Mouse (Mus musculus) left cerebral cortex, adult 2 months (tissue): ENCODE data around the gene Nabp2. TPM values are rescaled to one million over a fixed set of nuclear protein-coding genes. Genes with fewer than 3 reads are reported as not detected.

Source experiments
- DNase-seq, 2 experiments: peaks; one replicate each; pipeline ENCODE4 v3.0.0; 2021 to 2022; ENCODE audit warnings: low spot score in 2 of 2, mixed read lengths in 1 of 2; ENCODE audit errors: extremely low spot score in 1 of 2
- H3K27ac ChIP-seq: fragments of 200-600 bp; 2 replicates; pipeline ENCODE4 v1.8.1; 2022
- H3K4me3 ChIP-seq: fragments of 200-600 bp; 2 replicates; pipeline ENCODE4 v1.8.1; 2022
- CTCF ChIP-seq: fragments of 200-600 bp; IDR thresholded peaks from 2 replicates; pipeline ENCODE4 v1.8.1; 2022; ENCODE audit warnings: antibody characterized with exemption, mild to moderate bottlenecking, moderate library complexity
- intact Hi-C: fragments of 180-260 bp; cut with DNase I; formaldehyde crosslinking; loops from one replicate; pipeline ENCODE4 v1.15.1; 2025
- long read RNA-seq, 2 experiments: library from polyadenylated mRNA; stranded (forward); transcript quantifications; one replicate each; pipeline ENCODE4 v2.0.0; 2021; ENCODE audit warnings: borderline mapping rate in 2 of 2
- total RNA-seq, 2 experiments: library from RNA; stranded (reverse); gene quantifications; 2 replicates each; pipeline ENCODE4 v1.2.3; 2021

Nabp2 gene
- 10 to 100 TPM; 87.0 to 91.1 TPM for total RNA-seq
- long read RNA-seq, experiment 1, transcript Nabp2-201 (7 exons, 1,130 nt), result major isoform, 25 of 40 reads
- long read RNA-seq, experiment 1, transcript Nabp2-202 (6 exons, 1,371 nt), result minor isoform, 7 of 40 reads
- long read RNA-seq, experiment 1, partial matches to known transcripts, result 0 of 40 reads
- long read RNA-seq, experiment 1, other reads (novel, unspliced or antisense), result 5 of 40 reads
- long read RNA-seq, experiment 2, transcript Nabp2-202 (6 exons, 1,371 nt), result minor isoform, 6 of 33 reads
- long read RNA-seq, experiment 2, transcript Nabp2-201 (7 exons, 1,130 nt), result major isoform, 23 of 33 reads
- long read RNA-seq, experiment 2, partial matches to known transcripts, result 2 of 33 reads
- long read RNA-seq, experiment 2, other reads (novel, unspliced or antisense), result 2 of 33 reads

DNA sequence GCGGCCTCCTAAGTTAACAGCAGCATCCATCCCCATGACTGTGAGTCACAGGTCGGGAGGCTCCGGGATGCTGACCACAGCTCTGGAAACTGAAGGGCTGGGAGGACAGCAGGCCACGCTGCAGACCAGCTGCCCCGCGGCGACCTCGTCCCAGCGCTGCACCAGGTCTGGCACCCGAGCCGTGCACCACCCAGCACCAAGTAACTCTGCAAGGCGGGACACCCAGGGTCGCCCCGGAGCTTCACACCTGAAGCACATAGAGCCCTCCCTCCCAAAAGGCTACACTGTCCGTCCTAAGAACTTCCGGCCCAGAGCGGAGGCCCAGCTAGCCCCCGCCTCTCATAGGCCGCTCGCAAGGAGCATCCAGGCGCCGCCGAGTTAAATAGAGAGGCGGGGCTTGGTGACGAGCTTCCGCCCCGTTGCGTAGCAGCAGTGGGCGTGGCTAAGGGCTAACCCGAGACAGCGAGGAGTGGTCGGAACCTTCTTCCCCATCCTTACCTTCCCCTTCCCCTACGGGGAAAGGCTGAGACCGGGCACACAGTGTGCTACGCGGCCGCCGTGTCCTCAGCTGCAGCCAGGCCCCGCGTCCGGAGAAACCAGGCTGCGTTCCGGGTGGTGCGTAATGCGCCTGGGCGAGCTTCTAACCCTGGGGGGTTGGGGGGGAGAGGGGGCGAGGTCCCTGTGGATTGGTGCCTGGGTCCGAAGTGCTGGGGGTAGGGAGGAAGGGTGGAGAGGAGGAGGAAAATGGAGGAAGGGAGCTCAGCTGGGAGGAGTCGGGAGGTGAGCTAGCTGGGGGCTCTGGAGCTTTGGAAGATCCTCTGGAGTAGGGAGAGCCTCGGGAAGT is at the start of gene Nabp2, which contains the start of gene Rnf41:
Gene Nabp2 (minus strand): TSS at position 282 of the 844 bp plus-strand sequence.
Gene Rnf41 (plus strand): TSS at position 447 of the 844 bp plus-strand sequence.
- DNase-seq, result peak; percentile 94 to 96
- Histone ChIP-seq H3K4me3 (peak within 1 kb of the TSS; percentile 91), H3K27ac (peak within 1 kb of the TSS; percentile 95)
- no peak for TF ChIP-seq CTCF
- intact Hi-C loops, result no loop called here

- H3K4me3 ChIP-seq, result peak overlapping the region; percentile 78
- TF ChIP-seq CTCF, result no peak
- intact Hi-C loops, result loop anchor here (1.0 to 2.0 kb wide), 2 partner anchors 33 to 66 kb away; no protein-coding TSS in a partner anchor
- DNase-seq, result no peak
- peak overlapping the region; percentile 93; the same call in 1 of the 2 replicates for H3K27ac ChIP-seq
Observed at GRCm38 (mm10) chr10:128460270-128460630, 49.0 kb upstream of the Nabp2 start.

GRCm38 (mm10) chr10:128459409-128460269 is 48.3 kb upstream of the Nabp2 start:
- Histone ChIP-seq H3K4me3 (peak overlapping the region; percentile 78), H3K27ac (peak overlapping the region; percentile 94)
- no peak for TF ChIP-seq CTCF
- intact Hi-C loops, result loop anchor here (1.0 to 5.0 kb wide), 6 partner anchors 33 to 122 kb away; partner anchors contain the start of genes Ankrd52 and Cs
- DNase-seq, result peak; percentile 37 to 53

- intact Hi-C loops, result loop anchor here (1.0 to 5.0 kb wide), 4 partner anchors 50 to 122 kb away; partner anchors contain the start of genes Ankrd52 and Cs
- DNase-seq, result peak; percentile 87 to 89
- H3K27ac ChIP-seq, result peak within 1 kb of the TSS; percentile 96
- peak; percentile 27 for TF ChIP-seq CTCF
- peak within 1 kb of the TSS; percentile 78 for H3K4me3 ChIP-seq
Observed at GRCm38 (mm10) chr10:128458719-128459408, 47.6 kb upstream of the Nabp2 start, which contains the start of gene Smarcc2. Gene Smarcc2, plus strand, starts transcription at chr10:128459248.

DNA sequence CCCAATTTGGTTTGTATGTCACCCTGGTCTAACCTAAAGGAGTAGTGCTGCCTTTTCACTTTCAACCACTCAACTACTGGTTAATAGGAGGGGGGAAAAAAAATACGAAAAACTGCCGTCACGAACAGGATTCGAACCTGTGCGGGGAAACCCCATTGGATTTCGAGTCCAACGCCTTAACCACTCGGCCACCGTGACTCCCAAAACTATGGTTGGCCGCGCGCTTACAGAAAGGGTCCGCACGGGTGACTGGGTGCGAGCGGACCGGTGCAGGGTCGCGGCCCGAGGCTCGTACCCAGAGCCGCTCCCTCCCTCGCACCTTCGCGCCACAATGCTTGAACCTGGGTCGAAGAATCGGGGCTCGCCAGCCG is 47.0 kb upstream of the Nabp2 start:
- Histone ChIP-seq H3K4me3 (peak overlapping the region; percentile 78), H3K27ac (peak overlapping the region; percentile 96)
- TF ChIP-seq CTCF, result no peak
- intact Hi-C loops, result loop anchor here (2.0 to 5.0 kb wide), 3 partner anchors 78 to 121 kb away; partner anchors contain the start of genes Ankrd52 and Cs
- peak; percentile 91 to 97 for DNase-seq

GRCm38 (mm10) chr10:128457676-128458075 is 46.4 kb upstream of the Nabp2 start:
- no peak for DNase-seq
- H3K27ac ChIP-seq, result no peak overlapping the region
- no peak for TF ChIP-seq CTCF
- H3K4me3 ChIP-seq, result no peak overlapping the region
- intact Hi-C loops, result loop anchor here (2.0 to 5.0 kb wide), 3 partner anchors 79 to 120 kb away; partner anchors contain the start of genes Ankrd52 and Cs

DNA sequence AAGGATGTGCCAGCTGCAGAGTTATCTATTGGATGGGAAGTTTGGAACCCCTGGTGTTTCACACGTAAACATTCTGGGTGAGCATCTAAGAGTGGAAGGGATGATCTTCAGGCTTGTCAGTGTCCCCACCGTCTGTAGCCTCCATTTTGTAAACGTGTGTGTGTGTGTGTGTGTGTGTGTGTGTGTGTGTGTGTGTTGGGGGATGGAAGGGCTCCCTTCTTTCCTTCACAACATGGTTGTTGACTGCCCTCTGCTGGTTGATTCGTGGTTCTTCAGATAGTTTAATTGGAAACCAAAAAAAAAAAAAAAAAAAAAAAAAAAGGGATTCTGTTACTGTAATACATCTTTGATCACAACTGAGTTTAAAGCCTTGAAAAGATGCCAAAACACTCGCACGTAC is 44.0 kb upstream of the Nabp2 start:
- TF ChIP-seq CTCF, result peak; percentile 56
- H3K27ac ChIP-seq, result 0 out of 2 replicates have a peak overlapping the region, but pooled peaks have one; percentile 15
- H3K4me3 ChIP-seq, result no peak overlapping the region
- intact Hi-C loops, result loop anchor here (5.0 kb wide), 1 partner anchor 118 kb away; the partner anchor contains the start of gene Cs
- peak; percentile 58 to 63 for DNase-seq

DNA sequence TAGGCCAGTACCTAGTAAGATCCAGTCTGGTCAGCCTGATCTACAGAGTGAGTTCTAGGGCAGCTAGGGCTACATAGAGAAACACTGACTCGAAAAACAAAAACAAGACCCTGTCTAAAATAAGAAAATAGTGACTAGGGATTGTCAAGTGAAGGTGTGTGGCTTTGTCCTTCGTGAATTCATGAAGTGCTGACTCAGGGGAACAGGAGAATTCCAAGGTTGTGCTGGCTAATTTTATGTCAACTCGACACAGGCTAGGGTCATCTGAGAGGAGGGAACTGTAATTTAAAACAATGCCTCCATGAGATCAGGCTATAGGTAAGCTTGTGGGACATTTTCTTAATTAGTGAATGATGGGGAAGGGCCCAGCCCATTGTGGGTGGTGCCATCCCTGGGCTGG is 43.2 kb upstream of the Nabp2 start:
- no peak for DNase-seq
- no peak for TF ChIP-seq CTCF
- Histone ChIP-seq H3K27ac (no peak overlapping the region), H3K4me3 (no peak overlapping the region)
- intact Hi-C loops, result no loop called here

DNA sequence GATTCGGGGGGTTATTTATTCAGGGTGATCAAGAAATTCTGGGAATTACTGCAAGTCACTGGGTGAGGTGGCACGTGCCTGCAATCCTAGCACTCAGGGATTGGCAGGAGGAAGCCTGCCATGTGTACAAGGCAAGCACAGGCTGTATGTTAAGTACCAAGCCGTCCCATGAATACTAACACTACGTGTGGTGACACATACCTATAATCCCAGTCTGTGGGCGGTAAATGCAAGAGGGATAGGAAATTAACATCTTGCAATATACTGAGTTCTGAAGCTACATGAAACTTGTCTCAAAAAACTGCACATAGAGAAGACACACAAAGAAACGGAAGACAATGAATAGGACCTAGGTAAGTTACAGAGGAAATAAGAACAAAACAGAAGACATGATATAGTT is 39.7 kb upstream of the Nabp2 start:
- DNase-seq, result no peak
- Histone ChIP-seq H3K27ac (no peak overlapping the region), H3K4me3 (no peak overlapping the region)
- intact Hi-C loops, result no loop called here
- TF ChIP-seq CTCF, result no peak

DNA sequence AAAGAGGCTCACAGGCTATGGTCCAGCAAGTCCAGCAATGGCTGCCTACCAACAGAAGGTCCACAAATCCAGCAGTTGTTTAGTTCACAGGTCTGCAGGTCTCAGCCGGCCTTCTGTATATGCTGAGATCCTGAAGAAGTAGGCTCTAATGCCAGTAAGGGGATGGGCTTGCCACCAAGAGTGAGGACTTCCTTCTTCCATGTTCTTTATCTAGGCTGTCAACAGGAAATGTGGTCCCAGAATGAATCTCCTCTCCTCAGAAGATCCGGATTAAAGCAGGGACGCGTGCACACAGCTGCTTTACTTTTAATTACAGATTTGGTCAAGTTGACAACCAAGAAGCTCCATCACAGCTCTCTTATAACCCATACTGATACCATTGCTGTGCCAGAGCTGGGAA is 34.1 kb upstream of the Nabp2 start:
- TF ChIP-seq CTCF, result no peak
- Histone ChIP-seq H3K27ac (no peak overlapping the region), H3K4me3 (no peak overlapping the region)
- intact Hi-C loops, result no loop called here
- DNase-seq, result no peak
